Mouse (Mus musculus) retina, postnatal 1 day (tissue): ENCODE data around the gene Prn.

ENCODE experiments used
- DNase-seq: peaks from one replicate; pipeline ENCODE4 v3.0.0-alpha.2; 2012

The Prn gene

DNA sequence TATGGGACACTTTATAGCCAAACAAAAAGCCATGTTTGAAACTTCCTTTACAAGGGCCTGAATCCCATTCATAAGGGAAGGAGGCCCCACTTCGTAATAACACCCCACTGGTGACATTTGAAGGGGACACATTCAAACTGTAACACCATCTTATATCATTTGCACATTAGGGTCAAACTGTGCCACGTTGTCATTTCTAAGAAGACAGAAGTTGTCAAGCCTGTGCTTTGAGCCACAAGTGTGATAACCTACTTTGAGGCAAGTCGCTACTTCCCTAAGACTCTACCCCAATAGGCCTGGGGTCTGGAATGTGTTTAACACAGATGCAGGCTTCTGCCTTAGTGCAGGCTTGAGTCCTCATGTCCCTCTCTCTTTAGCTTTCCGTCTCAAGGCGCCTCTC lies 2.4 kb upstream of the Prn start:
- no peak for DNase-seq

DNA sequence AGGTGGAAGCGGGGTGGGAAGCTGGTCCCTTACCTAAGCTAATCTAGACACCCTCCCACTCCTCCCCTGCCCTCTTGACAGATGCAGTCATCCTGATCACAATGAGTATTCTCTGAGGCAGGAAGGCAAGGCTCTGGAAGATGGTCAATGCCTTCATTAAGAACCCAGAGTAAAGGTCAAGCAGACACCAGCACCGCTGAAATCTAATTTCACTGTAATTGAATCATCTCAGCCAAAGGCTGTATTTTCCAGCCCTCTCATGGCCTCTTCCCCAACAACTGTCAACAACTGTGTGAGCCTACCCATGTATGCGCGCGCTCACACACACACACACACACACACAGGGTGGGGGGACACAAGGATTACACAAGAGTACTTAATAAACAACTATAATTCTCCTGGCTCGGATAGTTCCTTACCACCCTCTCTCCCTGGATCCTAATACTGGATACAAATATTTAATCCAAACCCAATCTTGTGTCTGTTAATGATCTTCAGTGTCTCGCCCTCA lies 1.4 kb upstream of the Prn start:
- no peak for DNase-seq

DNA sequence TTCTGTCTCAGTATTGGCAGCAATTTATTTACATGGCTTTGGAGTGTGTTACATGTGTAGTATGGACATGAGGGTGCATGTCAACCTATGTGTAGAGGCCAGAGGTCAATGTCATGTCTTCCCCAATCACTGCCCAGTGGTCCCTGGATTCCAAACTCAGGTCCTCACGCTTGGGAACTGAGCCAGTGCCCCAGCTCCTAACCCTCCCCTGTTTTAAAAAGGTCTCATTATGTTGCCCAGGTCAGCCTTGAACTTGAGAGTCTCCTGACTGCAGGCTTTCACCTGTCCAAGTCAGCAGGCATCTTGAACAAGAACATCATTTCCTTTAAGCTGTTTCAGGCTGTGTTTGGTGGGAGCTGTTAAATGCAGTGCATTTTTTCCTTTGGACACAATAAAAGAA lies 851 bp upstream of the Prn start:
- DNase-seq = no peak

DNA sequence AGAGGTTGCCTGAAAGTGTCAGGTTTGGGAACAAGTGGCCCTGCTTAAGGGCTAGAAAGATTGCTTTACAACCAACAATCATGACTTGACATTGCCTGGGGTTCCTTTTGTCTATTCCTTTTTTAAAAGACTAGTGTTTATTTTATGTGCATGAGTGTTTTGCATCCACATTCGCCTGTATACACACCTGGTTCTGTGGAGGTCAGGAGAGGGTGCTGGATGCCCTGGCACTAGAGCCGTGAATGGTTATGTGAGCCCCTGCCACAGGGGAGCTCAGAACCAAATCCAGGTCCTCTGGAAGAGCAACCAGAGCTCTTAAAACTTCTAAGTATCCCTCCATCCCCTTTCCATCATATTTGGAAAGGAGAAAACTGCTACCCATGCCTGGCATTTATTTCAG lies 1.1 kb downstream of the Prn start:
- no peak for DNase-seq

DNA sequence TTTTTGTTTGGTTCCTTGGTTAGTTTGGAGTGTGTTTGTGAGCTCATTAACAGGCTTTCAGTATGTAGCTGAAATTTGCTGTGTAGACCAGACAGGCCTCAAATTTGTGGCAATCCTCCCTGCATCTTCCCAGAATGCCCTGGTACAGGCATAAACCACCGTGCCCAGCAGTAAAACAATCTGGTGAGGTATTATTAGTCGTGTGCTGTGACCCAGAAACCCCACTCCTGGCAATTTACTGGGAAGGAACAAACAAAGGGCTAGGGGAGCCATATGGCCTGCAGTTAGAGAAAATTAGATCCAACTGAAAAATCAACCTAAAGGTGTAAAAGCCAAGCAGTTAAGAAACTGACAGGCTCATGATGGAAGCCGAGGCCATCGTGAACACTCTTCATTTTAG lies 1.6 kb downstream of the Prn start:
- peak; percentile 69 for DNase-seq

DNA sequence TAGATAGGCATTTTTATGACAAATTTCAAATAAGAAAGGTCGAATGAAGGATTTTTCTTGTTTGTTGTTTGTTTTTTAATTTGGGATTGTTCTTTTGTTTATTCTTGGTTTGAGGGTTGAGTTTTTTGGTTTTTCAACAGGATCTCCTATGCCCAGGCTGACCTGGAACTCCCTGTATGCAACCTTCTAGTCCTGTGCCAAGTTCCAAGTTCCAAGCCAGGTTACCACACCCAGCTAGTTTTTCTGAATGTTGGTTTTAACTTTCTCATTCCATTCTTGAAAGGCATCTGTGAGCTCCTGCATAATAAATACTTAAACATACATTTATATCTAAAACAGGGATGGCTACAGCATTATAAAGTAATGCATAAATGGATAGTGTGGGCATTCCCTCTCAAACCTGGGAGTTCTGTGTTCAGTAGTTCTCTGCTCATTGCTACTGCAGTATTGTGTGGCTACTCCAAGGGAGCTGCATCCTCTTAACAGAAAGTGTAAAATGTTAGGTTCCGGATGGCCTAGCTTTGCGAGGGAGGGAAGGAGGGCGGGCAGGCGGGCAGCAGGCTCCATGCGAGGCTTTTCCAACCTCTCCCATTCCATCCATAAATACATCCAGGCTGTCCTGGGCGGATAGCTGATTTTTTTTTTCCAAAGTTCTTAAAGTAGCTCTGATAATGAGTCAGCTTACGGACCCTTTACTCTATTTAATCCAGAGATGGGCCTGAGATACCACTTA lies 2.9 kb downstream of the Prn start:
- DNase-seq = no peak

DNA sequence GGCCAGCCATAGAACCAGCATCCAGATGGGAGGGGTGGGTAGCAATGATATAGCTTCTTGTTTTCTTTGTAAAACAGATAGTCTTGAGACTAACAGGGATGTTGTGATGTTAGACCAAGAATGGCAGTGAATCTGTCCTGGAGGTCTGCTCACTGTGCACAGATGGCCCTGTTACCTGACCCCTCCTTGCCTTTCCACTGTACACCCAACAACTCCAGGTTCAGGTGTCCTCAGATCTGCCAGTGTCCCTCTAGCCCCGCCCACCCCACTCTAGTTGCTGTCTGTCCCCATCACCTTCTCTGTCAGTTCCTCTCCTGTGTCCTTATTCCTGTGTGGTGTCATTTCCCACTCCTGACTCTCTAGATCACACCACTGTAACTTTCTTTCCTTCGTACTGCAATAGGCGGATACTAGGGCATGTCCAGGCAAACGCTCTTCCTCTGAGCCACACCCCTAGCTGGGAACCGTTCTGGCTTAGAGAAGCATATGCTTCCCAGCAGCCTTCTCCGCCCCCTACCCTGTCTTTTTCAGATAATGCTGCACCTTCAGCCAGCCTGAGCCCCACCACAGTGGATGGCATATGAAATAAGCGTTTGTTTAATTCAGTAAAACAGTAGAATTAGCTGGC lies 22.6 kb downstream of the Prn start:
- DNase-seq = no peak

DNA sequence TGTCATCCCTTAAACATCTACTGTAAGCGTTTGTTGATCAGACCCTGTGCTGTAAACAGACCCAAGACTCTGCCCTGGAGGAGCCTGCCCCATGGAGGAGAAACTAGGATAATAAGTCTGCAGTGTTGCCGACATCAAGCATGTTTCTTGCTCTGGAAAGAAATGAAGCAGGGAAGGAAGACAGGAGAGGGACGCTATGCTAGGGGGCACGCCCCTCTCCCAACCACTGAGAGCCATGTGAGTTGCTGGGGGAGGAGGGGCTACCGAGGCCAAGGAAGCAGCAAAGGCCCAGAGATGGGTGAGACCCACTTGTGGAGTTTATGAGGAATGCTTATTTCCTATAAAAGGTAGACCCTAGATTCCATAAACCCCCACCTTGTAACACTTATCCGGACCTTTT lies 23.3 kb downstream of the Prn start:
- DNase-seq = no peak

DNA sequence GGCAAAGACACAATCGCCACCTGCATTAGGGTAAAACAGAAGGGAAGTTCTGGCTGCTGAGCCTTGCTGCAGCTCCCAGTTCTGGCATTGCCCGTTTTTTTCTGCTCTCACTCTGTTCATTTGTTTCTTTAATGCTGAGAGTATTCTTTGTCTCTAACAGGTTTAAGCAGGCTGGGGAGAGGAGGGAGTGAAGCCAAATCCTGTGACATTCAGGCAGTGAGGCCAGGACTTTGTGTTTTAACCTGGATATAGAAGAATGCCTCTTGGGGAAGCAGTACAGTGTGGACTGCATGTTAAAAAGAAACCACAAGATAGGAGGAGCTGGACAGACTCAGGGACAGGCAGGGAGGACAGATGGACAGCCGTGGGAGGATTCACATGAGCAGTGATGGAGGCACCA lies 23.8 kb downstream of the Prn start:
- DNase-seq = no peak

DNA sequence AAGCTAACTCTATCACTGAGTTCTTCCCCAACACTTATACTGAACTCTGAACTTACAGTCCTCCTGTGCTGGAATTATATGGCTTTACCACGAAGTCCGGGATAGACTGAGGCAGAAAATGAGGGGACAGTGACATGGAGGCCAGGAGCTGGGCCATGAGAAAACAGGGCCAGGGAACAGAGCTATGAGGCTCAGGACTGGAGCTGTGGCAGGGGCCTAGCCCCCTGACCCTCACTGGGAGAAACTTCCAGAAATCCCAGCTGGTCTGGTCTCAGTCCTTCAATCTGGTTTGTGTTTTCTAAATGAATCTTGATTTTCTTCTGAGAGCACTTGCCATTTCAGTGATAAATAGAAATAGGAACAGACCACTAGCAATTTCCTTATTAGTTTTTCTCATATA lies 24.5 kb downstream of the Prn start:
- DNase-seq = no peak

DNA sequence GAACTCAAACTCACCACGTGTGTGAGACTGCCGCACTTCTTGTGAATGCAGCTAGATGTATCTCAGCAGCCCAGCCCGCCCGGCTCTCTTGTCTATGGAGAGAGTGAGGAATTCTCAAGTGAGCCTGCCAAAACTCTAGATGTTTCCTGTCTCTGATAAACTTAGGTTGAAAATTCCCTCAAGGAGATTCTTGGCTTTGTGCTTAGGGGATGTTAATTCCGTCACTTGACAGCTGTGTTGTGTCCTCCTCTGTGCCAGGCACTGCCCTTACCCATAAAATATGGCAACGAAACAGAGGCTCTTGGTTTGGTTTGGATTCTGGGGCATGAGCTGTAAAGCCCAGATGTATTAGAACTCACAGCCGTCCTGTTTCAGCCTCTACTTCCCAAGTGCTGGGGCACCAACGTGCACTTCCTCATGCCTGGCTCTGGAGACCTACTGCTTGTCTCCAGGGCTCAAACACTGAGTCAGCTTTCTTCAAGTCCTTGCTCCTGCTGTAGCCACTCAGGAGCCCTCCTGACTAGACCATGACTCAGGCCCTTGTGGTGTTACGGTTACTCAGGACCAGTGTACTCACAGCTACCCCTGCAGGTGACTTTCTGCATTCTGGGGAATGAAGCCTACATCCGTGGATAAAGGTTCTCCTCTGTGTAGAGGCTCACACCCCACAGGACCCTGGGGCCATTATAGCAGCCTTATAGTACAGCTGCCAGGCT lies 25.8 kb downstream of the Prn start:
- peak; percentile 17 for DNase-seq

DNA sequence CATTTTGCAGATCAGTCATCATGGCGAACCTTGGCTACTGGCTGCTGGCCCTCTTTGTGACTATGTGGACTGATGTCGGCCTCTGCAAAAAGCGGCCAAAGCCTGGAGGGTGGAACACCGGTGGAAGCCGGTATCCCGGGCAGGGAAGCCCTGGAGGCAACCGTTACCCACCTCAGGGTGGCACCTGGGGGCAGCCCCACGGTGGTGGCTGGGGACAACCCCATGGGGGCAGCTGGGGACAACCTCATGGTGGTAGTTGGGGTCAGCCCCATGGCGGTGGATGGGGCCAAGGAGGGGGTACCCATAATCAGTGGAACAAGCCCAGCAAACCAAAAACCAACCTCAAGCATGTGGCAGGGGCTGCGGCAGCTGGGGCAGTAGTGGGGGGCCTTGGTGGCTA lies 26.7 kb downstream of the Prn start:
- DNase-seq = no peak

DNA sequence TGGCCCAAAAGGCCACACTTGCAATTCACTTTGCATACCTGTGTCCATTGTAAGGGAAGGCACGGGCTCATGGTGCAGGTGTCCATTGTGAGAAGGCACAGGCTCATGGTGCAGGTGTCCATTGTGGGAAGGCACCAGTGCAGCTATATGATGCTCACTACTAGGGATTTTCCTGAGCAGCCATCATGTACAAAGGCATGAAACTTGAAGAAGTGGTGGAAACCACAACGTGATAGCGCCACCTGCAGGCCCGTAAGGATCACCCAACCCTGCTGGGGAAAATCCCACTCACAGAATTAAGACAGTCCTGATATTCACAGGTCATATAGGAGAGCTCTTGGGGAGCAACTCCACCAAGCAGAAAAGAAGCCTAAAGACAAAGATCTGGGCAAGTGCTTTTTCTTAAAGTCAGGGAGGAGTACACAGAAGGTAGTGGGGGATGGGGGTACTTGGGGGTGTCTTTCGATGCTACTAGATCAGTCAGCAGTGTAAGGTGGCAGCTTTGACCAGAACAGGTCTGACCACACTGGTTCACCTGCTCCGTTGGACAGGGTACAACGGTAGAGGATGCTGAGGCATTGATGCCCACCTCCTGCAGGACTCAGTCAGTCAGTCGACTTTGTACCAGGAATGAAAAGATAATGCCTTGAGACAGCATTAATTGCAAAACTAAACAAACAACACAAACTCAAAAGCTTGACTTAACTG lies 29.8 kb downstream of the Prn start:
- DNase-seq = peak; percentile 75

DNA sequence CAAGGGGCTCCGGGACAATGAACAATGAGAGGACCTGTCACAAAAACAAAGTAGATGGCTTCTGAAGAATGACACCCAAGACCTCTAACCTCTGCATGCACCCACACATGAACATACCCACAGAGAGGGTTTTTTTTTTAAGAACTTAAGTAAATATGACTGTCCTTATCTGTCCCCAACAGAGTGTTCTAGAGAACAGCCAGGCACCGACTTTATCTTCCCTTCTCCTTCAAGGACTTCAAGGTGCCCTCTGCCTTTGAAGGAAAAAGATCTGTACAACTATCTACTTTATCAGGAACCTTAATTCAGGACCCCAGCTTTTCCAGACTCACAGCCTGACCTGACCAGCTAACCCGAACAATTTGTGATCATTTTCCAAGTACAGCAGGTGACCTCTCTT lies 30.7 kb downstream of the Prn start:
- DNase-seq = no peak

DNA sequence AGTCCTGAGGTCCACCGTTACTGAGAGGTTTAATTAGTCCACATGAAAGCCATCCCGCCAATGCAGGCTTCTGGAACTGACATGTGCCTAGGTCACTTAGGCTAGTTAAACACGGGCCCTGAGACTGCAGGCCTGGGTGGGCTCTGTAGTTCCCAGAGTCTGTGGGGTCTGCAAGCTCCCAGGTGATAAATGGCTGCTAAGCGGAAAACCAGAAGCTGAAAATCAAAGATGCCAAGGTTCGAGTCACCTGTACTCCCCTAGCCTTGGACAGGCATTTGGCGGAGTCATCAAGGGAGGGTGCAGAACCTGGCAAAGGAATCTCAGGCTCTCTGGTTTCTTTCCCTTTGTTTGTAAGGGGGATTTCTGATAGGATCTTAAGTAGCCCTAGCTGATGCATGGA lies 31.7 kb downstream of the Prn start:
- DNase-seq = no peak

DNA sequence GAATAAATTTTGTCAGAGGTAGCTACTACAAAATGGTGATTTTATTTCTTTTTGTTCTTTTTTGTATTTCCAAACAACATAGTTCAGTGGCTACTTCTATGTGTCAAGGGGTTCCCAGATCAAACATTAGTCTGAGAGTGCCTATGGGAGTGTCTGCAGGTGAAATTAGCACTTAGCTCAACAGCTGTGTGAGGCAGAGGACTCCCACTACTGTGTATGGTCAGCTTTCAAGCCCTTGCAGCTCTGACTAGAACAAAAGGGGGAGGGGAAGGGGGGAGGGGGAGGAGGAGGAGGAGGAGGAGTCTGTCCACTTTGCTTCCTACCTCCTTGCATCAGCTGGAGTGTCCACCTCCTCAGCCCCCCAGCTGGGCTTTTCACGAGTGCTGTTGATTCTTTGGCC lies 34.6 kb downstream of the Prn start:
- DNase-seq = no peak

DNA sequence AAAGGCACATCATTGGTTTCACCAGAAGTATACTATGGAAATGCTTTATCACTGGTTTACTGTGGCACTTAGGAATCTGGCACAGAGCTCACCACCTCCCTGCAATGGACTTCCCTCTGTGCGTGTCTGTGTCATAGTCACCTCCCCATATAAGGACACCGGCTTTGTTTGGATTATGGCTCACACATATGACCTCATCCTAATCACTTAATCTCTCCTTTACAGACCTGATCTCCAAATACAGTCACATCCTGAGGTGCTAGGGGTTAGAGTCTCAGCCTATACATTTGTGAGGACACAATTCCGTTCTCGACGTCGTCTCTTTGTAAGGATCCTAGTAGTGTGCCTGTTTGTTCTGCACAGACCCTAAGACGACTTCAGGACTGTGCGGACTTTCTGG lies 35.5 kb downstream of the Prn start:
- peak; percentile 61 for DNase-seq

DNA sequence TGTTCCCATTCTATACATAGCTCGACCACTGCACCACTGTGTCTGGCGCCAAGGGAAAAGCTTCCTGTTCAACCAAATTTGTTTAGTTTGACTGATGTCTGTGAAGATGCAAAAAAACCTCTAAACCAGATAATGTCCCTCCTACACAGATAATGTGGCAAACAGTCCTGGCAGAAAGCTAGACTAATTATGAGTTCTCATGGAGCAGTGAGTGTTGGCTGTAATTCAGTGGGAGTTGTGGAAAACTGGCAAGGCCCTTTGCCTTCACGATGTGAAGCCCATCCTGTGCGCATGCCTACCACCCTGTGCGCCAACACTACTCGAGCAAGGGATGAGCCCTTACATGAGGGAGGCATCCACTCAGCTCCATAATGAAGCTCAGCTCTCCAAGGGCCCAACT lies 36.0 kb downstream of the Prn start:
- no peak for DNase-seq

DNA sequence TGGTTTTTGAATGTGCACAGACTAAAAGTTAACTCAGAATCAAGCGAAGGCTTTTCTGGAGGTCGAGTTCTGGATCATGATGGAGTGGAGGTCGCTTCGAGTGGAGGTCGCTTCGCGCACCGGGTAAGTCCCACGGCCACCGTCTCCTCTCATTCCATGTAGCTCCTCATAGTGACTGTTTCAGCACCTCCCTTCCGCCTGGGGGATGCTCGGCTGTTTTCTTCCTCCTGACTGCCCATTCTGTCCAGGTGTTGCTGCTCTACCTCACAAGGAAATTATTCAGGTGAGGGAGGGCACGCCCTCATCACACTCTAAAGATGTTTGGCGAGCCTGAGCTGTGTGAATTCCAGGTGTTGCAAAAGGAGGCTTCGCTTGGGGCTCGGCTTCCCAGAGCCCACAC lies 36.6 kb downstream of the Prn start:
- DNase-seq = no peak

DNA sequence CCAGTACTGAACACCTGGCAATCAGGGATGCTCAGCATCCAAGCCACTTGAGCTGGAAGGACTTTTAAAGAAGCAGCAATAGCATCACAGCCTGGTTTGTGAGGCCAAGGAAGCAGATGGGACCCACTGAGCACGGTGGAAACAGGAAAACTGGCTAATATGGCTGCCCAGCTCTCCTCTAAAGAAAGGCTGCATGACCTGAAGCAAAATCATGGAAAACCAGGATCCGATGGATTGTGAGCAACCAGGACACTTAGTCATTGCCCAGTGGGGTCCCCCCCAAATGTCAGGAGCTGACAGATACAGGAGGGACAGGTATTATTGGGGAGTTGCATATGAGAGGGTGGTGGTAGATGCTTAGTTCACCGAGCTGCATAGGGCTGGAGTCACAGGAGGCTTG lies 38.4 kb downstream of the Prn start:
- DNase-seq = no peak

DNA sequence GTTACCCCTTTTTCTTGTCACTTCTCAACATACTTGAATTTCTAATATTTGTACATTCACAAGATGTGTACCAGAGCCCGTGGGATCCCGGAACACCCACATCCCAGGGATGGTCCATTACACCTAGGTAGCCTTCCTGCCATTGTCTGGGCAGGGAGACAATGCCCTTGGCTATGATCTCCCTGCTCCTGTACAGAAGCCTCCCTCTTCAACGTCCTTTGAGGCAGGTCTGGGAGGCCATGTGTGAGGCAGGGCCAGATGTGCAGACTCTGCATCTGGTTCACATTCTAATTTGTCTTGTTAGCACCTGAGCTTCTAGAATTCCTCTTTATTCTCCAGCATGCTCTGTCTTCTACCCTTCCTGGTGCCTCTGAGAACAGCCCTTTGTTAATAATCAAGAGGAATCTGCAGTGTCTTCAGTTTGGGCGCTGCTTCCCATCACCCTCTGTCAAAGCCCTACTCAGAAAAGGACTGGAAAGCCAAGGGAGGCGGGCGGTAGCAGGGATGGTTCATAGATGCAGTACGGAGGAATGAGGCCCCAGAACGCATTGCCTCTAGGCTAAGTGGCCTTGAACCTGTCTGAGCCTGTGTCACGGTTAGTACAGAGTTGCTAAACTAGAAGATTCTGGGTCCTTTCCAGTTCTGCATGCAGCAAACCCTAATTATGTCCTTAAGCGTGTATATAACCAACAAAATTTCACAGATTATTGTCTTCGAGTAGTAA lies 39.3 kb downstream of the Prn start:
- DNase-seq = no peak

DNA sequence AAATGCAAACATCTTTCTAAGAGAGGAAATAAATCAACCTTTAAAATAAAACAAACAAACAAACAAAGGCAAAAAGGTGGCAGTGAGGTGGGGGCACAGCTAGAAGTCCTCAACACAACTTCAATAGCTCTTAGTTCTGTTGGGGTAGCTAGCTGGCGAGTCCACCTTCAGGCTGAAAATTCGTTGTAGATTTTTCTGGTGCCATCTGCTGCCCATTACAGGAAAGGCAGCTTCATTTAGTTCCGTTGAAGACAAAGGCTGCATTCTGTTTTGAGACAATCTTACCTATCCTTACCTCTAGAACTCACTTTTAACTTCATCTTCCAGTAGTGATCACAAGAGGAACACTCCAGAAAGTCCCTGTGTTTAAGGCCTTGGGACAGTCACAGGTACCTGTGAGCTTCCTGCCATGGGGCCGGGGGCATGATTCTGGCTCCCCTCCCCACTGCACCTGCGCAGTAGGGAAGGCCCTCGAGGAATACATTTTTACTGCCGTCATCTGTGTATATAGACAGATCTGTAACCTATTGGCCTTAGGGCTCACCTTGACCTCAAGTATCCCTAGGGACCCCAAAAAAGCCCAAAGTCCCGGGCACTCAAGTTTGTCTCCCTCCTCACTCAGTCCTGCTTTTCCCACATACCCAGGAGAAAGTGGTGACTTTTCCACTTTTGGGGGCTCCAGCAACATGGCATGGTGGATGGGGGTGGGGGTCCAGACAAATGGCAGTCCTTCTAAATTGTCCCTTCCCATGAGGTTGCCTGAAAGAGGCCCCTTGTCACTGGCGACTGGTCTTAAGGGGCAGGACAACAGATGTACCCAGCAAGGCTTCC lies 40.2 kb downstream of the Prn start:
- peak; percentile 72 for DNase-seq
